Mouse (Mus musculus) central nervous system, embryonic 18 days (tissue): ENCODE data around the gene Duxbl2. TPM values are rescaled to one million over a fixed set of nuclear protein-coding genes. Genes with fewer than 3 reads are reported as not detected.

ENCODE experiments used
- polyA plus RNA-seq: library from polyadenylated mRNA; depleted of rRNA; stranded (reverse); fragments of >200 nt; gene quantifications from 2 replicates; pipeline ENCODE4 v1.2.3, GENCODE M21; 2012; rRNA removed

Duxbl2 gene
- not detected in 2 replicates for polyA plus RNA-seq

GRCm38 (mm10) chr14:26118150-26118549 lies at the start of gene Duxbl2:
Duxbl2 (plus strand) TSS chr14:26118349.

GRCm38 (mm10) chr14:26081216-26081615 lies 36.9 kb upstream of the Duxbl2 start, which contains the start of gene Cphx2:
Cphx2 (plus strand) TSS chr14:26081516.

GRCm38 (mm10) chr14:26081997-26082396 lies 36.2 kb upstream of the Duxbl2 start, which contains the start of gene Cphx3:
Cphx3 (plus strand) TSS chr14:26082297.

Other genes with a start within 250 kb of the Duxbl2 start
- gene Plac9a, start 215.2 kb upstream of the Duxbl2 start, polyA plus RNA-seq: 0.70 TPM in 1 of 2 replicates, not detected in the other
- 3.6 and 4.5 TPM in 2 replicates for gene Tmem254a, start 190.7 kb upstream of the Duxbl2 start, polyA plus RNA-seq
- gene Cphx1, start 180.0 kb upstream of the Duxbl2 start, polyA plus RNA-seq: 0.05 and 0.11 TPM in 2 replicates
- gene Duxbl1, start 139.8 kb upstream of the Duxbl2 start, polyA plus RNA-seq: 4.6 and 5.0 TPM in 2 replicates
- 6.4 and 9.4 TPM in 2 replicates for gene Gm9780, start 75.6 kb upstream of the Duxbl2 start, polyA plus RNA-seq
- gene Tmem254c, start 51.0 kb upstream of the Duxbl2 start, polyA plus RNA-seq: not detected in 2 replicates
- not detected in 2 replicates for gene Cphx2, start 36.8 kb upstream of the Duxbl2 start, polyA plus RNA-seq
- not detected in 2 replicates for gene Cphx3, start 36.1 kb upstream of the Duxbl2 start, polyA plus RNA-seq
- gene Plac9b, start 64.1 kb downstream of the Duxbl2 start, polyA plus RNA-seq: 5.4 and 6.8 TPM in 2 replicates
- gene Tmem254b, start 88.7 kb downstream of the Duxbl2 start, polyA plus RNA-seq: 23.6 and 25.8 TPM in 2 replicates
- 3.0 and 3.4 TPM in 2 replicates for gene Duxbl3, start 139.6 kb downstream of the Duxbl2 start, polyA plus RNA-seq